Mouse (Mus musculus) Patski (cell line): ENCODE measurements around the gene Milr1. TPM values are rescaled to one million over a fixed set of nuclear protein-coding genes. Genes with fewer than 3 reads are reported as not detected.
A peak's percentile ranks its signal among the peaks of the same experiment; 100 is the strongest.

Experiments
- ATAC-seq: fragments of 100-300 bp; one replicate; pipeline ENCODE4 v1.8.0; 2021
- CTCF ChIA-PET: fragments of 350-600 bp; sonication (Branson Sonifier 250); formaldehyde crosslinking; loops from one replicate; lab custom pipeline; 2022; ENCODE audit warnings: inconsistent platforms; lab: Charles Lee
- POLR2A ChIA-PET: fragments of 350-600 bp; sonication (Branson Sonifier 250); formaldehyde crosslinking; loops from one replicate; lab custom pipeline; 2022; ENCODE audit warnings: antibody characterized with exemption, inconsistent platforms; lab: Charles Lee
- DNase-seq: peaks from one replicate; pipeline ENCODE4 v3.0.0-alpha.2; 2011; ENCODE audit warnings: low read depth, low spot score
- H3K27me3 ChIP-seq: fragments of 371-371 bp; one replicate; pipeline ENCODE4 v1.5.1; 2021
- CTCF ChIP-seq: fragments of 100-300 bp; IDR thresholded peaks from one replicate; pipeline ENCODE4 v1.5.1; 2021
- in situ Hi-C: fragments of 300-500 bp; cut with MboI; formaldehyde crosslinking; loops from 3 replicates; pipeline ENCODE4 v1.11.1; 2018; ENCODE audit warnings: low pct_unique_long_range_greater_than_20kb, mixed read lengths
- polyA plus RNA-seq: library from polyadenylated mRNA; unstranded; gene quantifications from one replicate; pipeline ENCODE4 v1.2.3, GENCODE M21; 2021

Gene Milr1
- polyA plus RNA-seq, 1 experiment from 2014 or later: 0.59 TPM

GRCm38 (mm10) chr11:106782841-106783764, 32.1 kb downstream of the Milr1 start:
- TF ChIP-seq CTCF: no peak
- no peak for DNase-seq
- CTCF ChIA-PET: no interaction called here
- POLR2A ChIA-PET: no interaction called here
- in situ Hi-C loops: no loop called here
- H3K27me3 ChIP-seq: no peaks in the 10 kb centered on the region
- ATAC-seq: no peak

GRCm38 (mm10) chr11:106784476-106784875, 33.5 kb downstream of the Milr1 start:
- TF ChIP-seq CTCF: no peak
- no peaks in the 10 kb centered on the region for H3K27me3 ChIP-seq
- in situ Hi-C loops: no loop called here
- CTCF ChIA-PET: no interaction called here
- no peak for ATAC-seq
- POLR2A ChIA-PET: no interaction called here
- no peak for DNase-seq

GRCm38 (mm10) chr11:106785043-106785442, 34.0 kb downstream of the Milr1 start:
- in situ Hi-C loops: no loop called here
- no peak for TF ChIP-seq CTCF
- ChIA-PET POLR2A (no interaction called here), CTCF (no interaction called here)
- DNase-seq: no peak
- no peaks in the 10 kb centered on the region for H3K27me3 ChIP-seq
- no peak for ATAC-seq

GRCm38 (mm10) chr11:106787131-106788025, 36.4 kb downstream of the Milr1 start:
- DNase-seq: no peak
- in situ Hi-C loops: no loop called here
- TF ChIP-seq CTCF: no peak
- no peaks in the 10 kb centered on the region for H3K27me3 ChIP-seq
- ChIA-PET CTCF (no interaction called here), POLR2A (interaction anchor here (1.2 to 3.0 kb wide), 2 partner anchors 8 to 10 kb away, joined by 5 to 16 read pairs; partner anchors contain the start of gene Polg2)
- ATAC-seq: peak; percentile 13

- in situ Hi-C loops: no loop called here
- H3K27me3 ChIP-seq: no peaks in the 10 kb centered on the region
- ATAC-seq (peak; percentile 52), DNase-seq (peak; percentile 64)
- CTCF ChIA-PET: no interaction called here
- no peak for TF ChIP-seq CTCF
- POLR2A ChIA-PET: interaction anchor here (0.6 to 3.0 kb wide), 4 partner anchors 9 to 11 kb away, joined by 5 to 16 read pairs (median 5); partner anchors contain the start of gene Polg2
These were observed 37.2 kb downstream of the Milr1 start for GRCm38 (mm10) chr11:106788026-106788774.

GRCm38 (mm10) chr11:106788775-106789459, 37.9 kb downstream of the Milr1 start, which contains the start of the genes Ddx5 and Cep95:
Gene Ddx5 (minus strand): TSS chr11:106789185.
Gene Cep95 (plus strand): TSS chr11:106789252.
- POLR2A ChIA-PET: interaction anchor here (0.5 to 3.0 kb wide), 5 partner anchors 9 to 165 kb away, joined by 3 to 16 read pairs (median 5); partner anchors contain the start of gene Polg2
- CTCF ChIA-PET: no interaction called here
- ATAC-seq (peak; percentile 75), DNase-seq (peak; percentile 91)
- in situ Hi-C loops: no loop called here
- no peaks in the 10 kb centered on the region for H3K27me3 ChIP-seq
- no peak for TF ChIP-seq CTCF

GRCm38 (mm10) chr11:106789649-106790048, 38.6 kb downstream of the Milr1 start:
- TF ChIP-seq CTCF: no peak
- in situ Hi-C loops: no loop called here
- DNase-seq (no peak), ATAC-seq (no peak)
- ChIA-PET CTCF (interaction anchor here (1.9 kb wide), 1 partner anchor 10 kb away, joined by 4 read pairs; the partner anchor contains the start of gene Polg2), POLR2A (interaction anchor here (0.5 to 3.0 kb wide), 3 partner anchors 10 to 166 kb away, joined by 5 to 16 read pairs (median 9); partner anchors contain the start of gene Polg2)
- H3K27me3 ChIP-seq: no peaks in the 10 kb centered on the region

- DNase-seq (no peak), ATAC-seq (no peak)
- CTCF ChIA-PET: no interaction called here
- POLR2A ChIA-PET: interaction anchor here (0.6 kb wide), 1 partner anchor 7 kb away, joined by 4 read pairs; no protein-coding TSS in a partner anchor
- H3K27me3 ChIP-seq: no peaks in the 10 kb centered on the region
- in situ Hi-C loops: no loop called here
- no peak for TF ChIP-seq CTCF
These were observed 42.8 kb downstream of the Milr1 start for GRCm38 (mm10) chr11:106793846-106794245.

- DNase-seq (no peak), ATAC-seq (no peak)
- ChIA-PET CTCF (interaction anchor here (1.7 kb wide), 1 partner anchor 11 kb away, joined by 5 read pairs; no protein-coding TSS in a partner anchor), POLR2A (no interaction called here)
- no peaks in the 10 kb centered on the region for H3K27me3 ChIP-seq
- in situ Hi-C loops: no loop called here
- no peak for TF ChIP-seq CTCF
These were observed 44.7 kb downstream of the Milr1 start for GRCm38 (mm10) chr11:106795679-106796078.
